Mouse (Mus musculus): ENCODE results near the gene Ltc4s. TPM values are rescaled to one million over a fixed set of nuclear protein-coding genes. Genes with fewer than 3 reads are reported as not detected.

The Ltc4s gene
- 13.1 and 18.1 TPM in 2 replicates for polyA plus RNA-seq (2012; ENCODE audit: insufficient read depth, insufficient read length, missing spikeins)

DNA sequence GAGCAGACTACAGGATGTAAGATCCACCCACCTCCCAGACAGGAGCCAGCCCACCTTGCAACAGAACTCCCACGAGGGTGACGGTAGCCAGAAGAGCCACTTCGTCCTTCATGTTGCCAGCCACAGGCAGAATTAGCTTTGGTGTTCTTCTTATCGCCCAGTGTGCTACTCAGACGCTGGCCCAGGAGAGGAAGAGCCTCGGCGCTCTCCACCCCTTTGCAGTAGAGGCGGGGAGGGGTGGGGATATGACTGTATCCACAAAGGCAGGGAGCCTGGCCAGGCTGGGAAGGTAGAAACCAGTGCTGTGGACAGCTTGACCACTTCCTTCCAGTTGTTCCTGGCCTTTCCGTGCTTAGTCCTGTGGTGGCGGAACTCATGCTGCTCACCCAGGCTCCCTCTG, at the start of gene Ltc4s:
Gene Ltc4s, minus strand, starts transcription at position 293 of the 400 bp plus-strand sequence.
- Histone ChIP-seq H3K4me3 (ENCODE audit: insufficient read depth, low read length) (peak within 1 kb of the TSS; percentile 64), H3K4me1 (ENCODE audit: control insufficient read depth, insufficient read depth, low read length) (peaks cover 43% of the 10 kb centered on the region), H3K27ac (ENCODE audit: insufficient read depth, low read depth, low read length) (peak within 1 kb of the TSS; percentile 77)
- TF ChIP-seq CTCF (IDR thresholded peaks at IDR 0.05; ENCODE audit: low read depth, low read length) (no peak), POLR2A (IDR thresholded peaks at IDR 0.05; ENCODE audit: borderline replicate concordance, low read depth, low read length) (no peak)

DNA sequence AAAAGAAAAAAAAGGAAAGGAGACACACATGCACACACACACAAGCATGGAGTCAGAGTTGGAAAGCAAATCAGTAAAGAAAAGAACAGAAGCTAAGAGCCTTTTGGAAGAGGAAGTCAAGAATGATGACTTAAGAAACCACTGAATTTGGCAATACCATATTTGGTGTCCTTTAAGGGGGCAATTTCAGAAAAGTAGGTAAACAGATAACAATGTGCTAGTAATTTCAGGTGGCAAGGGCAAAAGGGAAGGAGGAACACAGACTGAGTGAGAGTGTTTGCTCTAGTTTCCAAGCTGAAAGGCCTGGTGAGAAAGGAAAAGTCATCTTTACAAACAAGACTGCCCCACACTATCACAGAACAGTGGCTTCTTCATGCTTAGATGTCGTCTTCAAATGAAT, 48.0 kb upstream of the Ltc4s start:
- no peak overlapping the region for H3K4me3 ChIP-seq (ENCODE audit: insufficient read depth, low read length)
- peaks cover 36% of the 10 kb centered on the region for H3K4me1 ChIP-seq (ENCODE audit: control insufficient read depth, insufficient read depth, low read length)
- H3K27ac ChIP-seq (ENCODE audit: insufficient read depth, low read depth, low read length), result peak overlapping the region; percentile 83
- TF ChIP-seq CTCF (IDR thresholded peaks at IDR 0.05; ENCODE audit: low read depth, low read length) (no peak), POLR2A (IDR thresholded peaks at IDR 0.05; ENCODE audit: borderline replicate concordance, low read depth, low read length) (no peak)

- Histone ChIP-seq H3K4me3 (ENCODE audit: insufficient read depth, low read length) (no peak overlapping the region), H3K27ac (ENCODE audit: insufficient read depth, low read depth, low read length) (peak overlapping the region; percentile 83), H3K4me1 (ENCODE audit: control insufficient read depth, insufficient read depth, low read length) (peaks cover 36% of the 10 kb centered on the region)
- TF ChIP-seq POLR2A (IDR thresholded peaks at IDR 0.05; ENCODE audit: borderline replicate concordance, low read depth, low read length), result no peak
- TF ChIP-seq CTCF (IDR thresholded peaks at IDR 0.05; ENCODE audit: low read depth, low read length), result no peak
Observed at GRCm38 (mm10) chr11:50285696-50286095, 47.3 kb upstream of the Ltc4s start.

GRCm38 (mm10) chr11:50285263-50285662, 46.8 kb upstream of the Ltc4s start:
- H3K4me1 ChIP-seq (ENCODE audit: control insufficient read depth, insufficient read depth, low read length), result peaks cover 36% of the 10 kb centered on the region
- H3K4me3 ChIP-seq (ENCODE audit: insufficient read depth, low read length), result no peak overlapping the region
- TF ChIP-seq CTCF (IDR thresholded peaks at IDR 0.05; ENCODE audit: low read depth, low read length), result no peak
- TF ChIP-seq POLR2A (IDR thresholded peaks at IDR 0.05; ENCODE audit: borderline replicate concordance, low read depth, low read length), result no peak
- peak overlapping the region; percentile 83 for H3K27ac ChIP-seq (ENCODE audit: insufficient read depth, low read depth, low read length)

GRCm38 (mm10) chr11:50280053-50280452, 41.6 kb upstream of the Ltc4s start:
- Histone ChIP-seq H3K4me1 (ENCODE audit: control insufficient read depth, insufficient read depth, low read length) (peaks cover 17% of the 10 kb centered on the region), H3K27ac (ENCODE audit: insufficient read depth, low read depth, low read length) (no peak overlapping the region), H3K4me3 (ENCODE audit: insufficient read depth, low read length) (no peak overlapping the region)
- no peak for TF ChIP-seq POLR2A (IDR thresholded peaks at IDR 0.05; ENCODE audit: borderline replicate concordance, low read depth, low read length)
- TF ChIP-seq CTCF (IDR thresholded peaks at IDR 0.05; ENCODE audit: low read depth, low read length), result no peak

GRCm38 (mm10) chr11:50279005-50279404, 40.6 kb upstream of the Ltc4s start:
- TF ChIP-seq POLR2A (IDR thresholded peaks at IDR 0.05; ENCODE audit: borderline replicate concordance, low read depth, low read length), result no peak
- TF ChIP-seq CTCF (IDR thresholded peaks at IDR 0.05; ENCODE audit: low read depth, low read length), result no peak
- Histone ChIP-seq H3K4me3 (ENCODE audit: insufficient read depth, low read length) (no peak overlapping the region), H3K4me1 (ENCODE audit: control insufficient read depth, insufficient read depth, low read length) (peaks cover 21% of the 10 kb centered on the region), H3K27ac (ENCODE audit: insufficient read depth, low read depth, low read length) (no peak overlapping the region)

- TF ChIP-seq CTCF (IDR thresholded peaks at IDR 0.05; ENCODE audit: low read depth, low read length) (no peak), POLR2A (IDR thresholded peaks at IDR 0.05; ENCODE audit: borderline replicate concordance, low read depth, low read length) (no peak)
- Histone ChIP-seq H3K4me3 (ENCODE audit: insufficient read depth, low read length) (no peak overlapping the region), H3K4me1 (ENCODE audit: control insufficient read depth, insufficient read depth, low read length) (peaks cover 21% of the 10 kb centered on the region), H3K27ac (ENCODE audit: insufficient read depth, low read depth, low read length) (no peak overlapping the region)
Observed at GRCm38 (mm10) chr11:50277706-50278105, 39.3 kb upstream of the Ltc4s start.

GRCm38 (mm10) chr11:50277025-50277424, 38.6 kb upstream of the Ltc4s start:
- Histone ChIP-seq H3K4me1 (ENCODE audit: control insufficient read depth, insufficient read depth, low read length) (peaks cover 21% of the 10 kb centered on the region), H3K4me3 (ENCODE audit: insufficient read depth, low read length) (no peak overlapping the region), H3K27ac (ENCODE audit: insufficient read depth, low read depth, low read length) (no peak overlapping the region)
- TF ChIP-seq CTCF (IDR thresholded peaks at IDR 0.05; ENCODE audit: low read depth, low read length) (no peak), POLR2A (IDR thresholded peaks at IDR 0.05; ENCODE audit: borderline replicate concordance, low read depth, low read length) (no peak)

DNA sequence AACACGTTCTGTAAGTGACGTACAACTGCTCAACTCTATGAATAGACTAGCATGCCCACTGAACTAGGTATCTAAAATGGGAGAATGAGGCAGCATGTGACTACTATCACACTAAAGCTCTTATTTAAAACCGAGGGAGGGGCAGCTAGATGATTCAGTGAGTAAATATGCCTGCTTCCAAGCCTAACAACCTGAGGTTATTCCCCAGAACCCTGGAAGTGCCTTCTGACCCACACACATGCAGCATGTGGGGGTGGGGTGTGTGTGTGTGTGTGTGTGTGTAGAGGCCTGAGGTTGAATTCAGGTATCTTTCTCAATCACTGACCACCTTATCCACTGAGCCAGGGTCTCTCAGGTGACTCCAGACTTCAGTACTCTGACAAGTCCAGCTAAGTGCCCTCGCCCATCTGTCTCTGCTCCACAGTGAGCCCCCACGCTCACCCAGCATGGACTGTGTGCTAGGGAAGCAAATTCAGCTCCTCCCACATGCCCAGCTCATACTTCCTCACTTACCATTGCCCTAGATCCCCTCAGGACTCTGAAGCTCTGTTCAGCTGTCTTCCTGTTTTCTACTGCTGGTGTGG, 37.2 kb upstream of the Ltc4s start:
- TF ChIP-seq CTCF (IDR thresholded peaks at IDR 0.05; ENCODE audit: low read depth, low read length), result no peak
- TF ChIP-seq POLR2A (IDR thresholded peaks at IDR 0.05; ENCODE audit: borderline replicate concordance, low read depth, low read length), result no peak
- Histone ChIP-seq H3K4me3 (ENCODE audit: insufficient read depth, low read length) (peak overlapping the region; percentile 46), H3K27ac (ENCODE audit: insufficient read depth, low read depth, low read length) (peak overlapping the region; percentile 88), H3K4me1 (ENCODE audit: control insufficient read depth, insufficient read depth, low read length) (peaks cover 21% of the 10 kb centered on the region)

DNA sequence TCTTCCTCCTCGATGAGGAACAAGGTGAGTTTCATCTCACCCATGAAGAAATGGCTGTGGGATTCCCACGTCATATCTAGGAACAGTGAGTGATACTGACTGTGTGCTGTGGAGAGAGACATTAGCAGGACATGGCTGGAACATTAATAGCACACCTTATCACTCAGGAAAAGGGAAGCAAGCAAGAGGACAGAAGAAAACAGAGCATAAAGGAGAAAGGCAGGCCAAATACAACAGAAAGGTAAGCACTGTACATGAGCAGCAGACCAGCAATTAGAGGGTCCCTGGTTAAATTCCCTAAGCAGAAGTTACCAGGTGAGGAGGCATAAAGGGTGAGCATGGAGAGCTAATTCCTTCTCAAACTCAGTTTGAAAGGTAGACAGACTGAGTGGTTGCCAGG, 36.7 kb upstream of the Ltc4s start:
- H3K27ac ChIP-seq (ENCODE audit: insufficient read depth, low read depth, low read length), result peak overlapping the region; percentile 88
- TF ChIP-seq CTCF (IDR thresholded peaks at IDR 0.05; ENCODE audit: low read depth, low read length) (no peak), POLR2A (IDR thresholded peaks at IDR 0.05; ENCODE audit: borderline replicate concordance, low read depth, low read length) (no peak)
- H3K4me1 ChIP-seq (ENCODE audit: control insufficient read depth, insufficient read depth, low read length), result peaks cover 21% of the 10 kb centered on the region
- no peak overlapping the region for H3K4me3 ChIP-seq (ENCODE audit: insufficient read depth, low read length)
